Mouse (Mus musculus) midbrain, embryonic 16.5 days (tissue): Measurements from ENCODE around the gene Capn9. TPM values are rescaled to one million over a fixed set of nuclear protein-coding genes. Genes with fewer than 3 reads are reported as not detected.
A peak's percentile ranks its signal among the peaks of the same experiment; 100 is the strongest.

ENCODE experiments used
- ATAC-seq: fragments of 200-750 bp; cut with Nextera tagmentation; 2 replicates; pipeline ENCODE4 v1.8.0; 2017; ENCODE audit warnings: moderate TSS enrichment
- H3K27ac ChIP-seq: fragments of 300-500 bp; sonication (generic); 2 replicates; pipeline ENCODE4 v1.5.1; 2014; ENCODE audit warnings: mild to moderate bottlenecking, low read length, mixed read lengths
- H3K27me3 ChIP-seq: fragments of 300-500 bp; sonication (generic); 2 replicates; pipeline ENCODE4 v1.6.1; 2014; ENCODE audit warnings: low read depth, low read length, mixed read lengths; ENCODE audit not compliant: control insufficient read depth, insufficient read depth
- H3K36me3 ChIP-seq: fragments of 300-500 bp; sonication (generic); 2 replicates; pipeline ENCODE4 v1.6.1; 2014; ENCODE audit warnings: mild to moderate bottlenecking, low read length, moderate library complexity, mixed read lengths; ENCODE audit not compliant: control insufficient read depth, insufficient read depth
- H3K4me1 ChIP-seq: fragments of 300-500 bp; sonication (generic); 2 replicates; pipeline ENCODE4 v1.6.1; 2014; ENCODE audit warnings: mild to moderate bottlenecking, low read length, mixed read lengths; ENCODE audit not compliant: control insufficient read depth, insufficient read depth
- H3K4me2 ChIP-seq: fragments of 300-500 bp; sonication (generic); 2 replicates; pipeline ENCODE4 v1.6.1; 2014; ENCODE audit warnings: mild to moderate bottlenecking, low read length, mixed read lengths
- H3K4me3 ChIP-seq: fragments of 300-500 bp; sonication (generic); 2 replicates; pipeline ENCODE4 v1.5.1; 2014; ENCODE audit warnings: low read depth, mild to moderate bottlenecking, low read length, moderate library complexity, mixed read lengths
- H3K9ac ChIP-seq: fragments of 300-500 bp; sonication (generic); 2 replicates; pipeline ENCODE4 v1.6.1; 2014; ENCODE audit warnings: low read depth, low read length, mixed read lengths
- H3K9me3 ChIP-seq: fragments of 300-500 bp; sonication (generic); replicated peaks from 2 replicates; pipeline ENCODE4 v1.6.1; 2014; ENCODE audit warnings: mild to moderate bottlenecking, low read length, mixed read lengths; ENCODE audit not compliant: control insufficient read depth, poor library complexity, severe bottlenecking
- WGBS: fragments of 180-500 bp; shearing (Covaris S2); extraction: QIAGEN DNeasy Blood & Tissue Kit; methylation state at CpG from one replicate; pipeline ENCODE4 v1.1.7; 2014; 5-methylcytosine and 5-hydroxymethylcytosine counted together
- polyA plus RNA-seq: library from polyadenylated mRNA; unstranded; fragments of >200 nt; fragmentation: Nextera tagmentation; extraction: Ambion mirVana; gene quantifications from 2 replicates; pipeline ENCODE4 v1.2.1, GENCODE M21; 2015

The Capn9 gene
- polyA plus RNA-seq, 1 experiment from 2014 or later, result 0.20 TPM

DNA sequence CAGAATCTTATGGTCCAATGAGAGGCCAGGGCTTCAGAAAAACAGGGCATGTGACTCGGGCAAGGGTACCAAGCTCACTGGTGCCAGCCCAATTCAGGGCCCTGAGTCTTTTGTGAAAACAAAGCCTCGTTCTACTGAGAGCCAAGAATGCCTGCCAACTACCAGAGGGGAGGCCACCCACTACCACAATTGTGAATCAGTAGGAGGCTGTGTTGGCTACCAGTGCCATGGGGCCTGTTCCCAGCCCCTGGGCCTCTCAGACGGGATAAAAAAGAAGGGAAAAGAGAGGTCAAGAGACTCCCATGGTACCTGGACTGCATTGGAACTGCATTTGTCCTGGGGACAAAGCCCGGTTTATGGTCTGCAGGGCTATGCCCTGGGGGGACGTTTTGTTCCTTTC, 45.3 kb downstream of the Capn9 start:
- peak overlapping the region; percentile 68; the same call in 1 of the 2 replicates for H3K27ac ChIP-seq
- H3K36me3 ChIP-seq, result no peaks in the 10 kb centered on the region
- peak; percentile 77 for ATAC-seq
- H3K4me1 ChIP-seq, result no peaks in the 10 kb centered on the region
- no peaks in the 10 kb centered on the region for H3K9me3 ChIP-seq
- H3K27me3 ChIP-seq, result peaks cover 1% of the 10 kb centered on the region; the same call in 1 of the 2 replicates
- H3K9ac ChIP-seq, result no peak overlapping the region
- no peak overlapping the region for H3K4me3 ChIP-seq
- 39% methylated on average over 5 of the region's 5 CpGs for WGBS
- H3K4me2 ChIP-seq, result no peak overlapping the region

DNA sequence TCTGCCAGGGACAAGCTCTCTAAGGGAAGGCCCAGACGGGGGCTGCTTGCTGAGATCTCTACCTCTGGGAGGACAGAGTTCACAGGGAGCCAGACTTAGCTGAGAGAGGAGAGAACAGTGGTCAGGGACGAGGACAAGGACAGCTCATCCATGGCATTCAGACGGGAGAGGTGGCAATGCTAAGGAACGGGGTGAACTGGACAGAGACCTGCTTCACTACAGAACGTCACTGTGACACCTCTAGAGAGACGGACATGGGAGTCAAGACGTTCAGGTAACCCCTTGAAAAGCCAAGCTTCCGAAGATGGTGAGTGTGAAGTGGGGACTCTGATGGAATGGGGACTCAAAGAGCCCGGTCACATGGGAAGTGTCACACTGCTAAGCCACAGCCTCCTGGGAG, 50.3 kb downstream of the Capn9 start:
- Histone ChIP-seq H3K4me3 (no peak overlapping the region), H3K9ac (no peak overlapping the region), H3K4me2 (no peak overlapping the region), H3K27me3 (no peaks in the 10 kb centered on the region), H3K36me3 (no peaks in the 10 kb centered on the region), H3K4me1 (no peaks in the 10 kb centered on the region), H3K27ac (no peak overlapping the region), H3K9me3 (no peaks in the 10 kb centered on the region)
- ATAC-seq, result no peak
- WGBS, result 85% methylated on average over 9 of the region's 9 CpGs

DNA sequence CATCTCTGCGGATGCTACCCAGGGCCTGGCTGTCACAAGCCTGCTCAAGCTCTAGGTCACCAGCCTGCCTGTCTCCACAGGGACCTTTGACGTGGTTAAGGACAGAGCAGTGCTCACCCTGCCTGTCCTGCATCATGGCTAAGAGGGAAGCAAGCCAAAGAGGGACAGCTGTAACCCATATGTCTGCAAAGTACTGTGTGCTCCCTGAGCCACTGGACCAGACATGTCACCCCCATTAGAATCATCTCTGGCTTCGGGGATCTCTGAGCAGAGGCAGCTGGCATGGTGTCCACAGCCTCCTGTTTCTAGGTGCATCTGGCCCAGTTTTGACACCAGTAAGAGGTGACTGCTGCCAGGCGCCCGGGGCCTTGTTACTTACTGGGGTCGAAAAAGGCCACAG, 54.6 kb downstream of the Capn9 start:
- Histone ChIP-seq H3K4me2 (no peak overlapping the region), H3K27me3 (no peaks in the 10 kb centered on the region), H3K4me3 (no peak overlapping the region), H3K4me1 (no peaks in the 10 kb centered on the region), H3K36me3 (no peaks in the 10 kb centered on the region), H3K9me3 (no peaks in the 10 kb centered on the region), H3K27ac (no peak overlapping the region), H3K9ac (no peak overlapping the region)
- ATAC-seq, result no peak
- 87% methylated on average over 6 of the region's 6 CpGs for WGBS

DNA sequence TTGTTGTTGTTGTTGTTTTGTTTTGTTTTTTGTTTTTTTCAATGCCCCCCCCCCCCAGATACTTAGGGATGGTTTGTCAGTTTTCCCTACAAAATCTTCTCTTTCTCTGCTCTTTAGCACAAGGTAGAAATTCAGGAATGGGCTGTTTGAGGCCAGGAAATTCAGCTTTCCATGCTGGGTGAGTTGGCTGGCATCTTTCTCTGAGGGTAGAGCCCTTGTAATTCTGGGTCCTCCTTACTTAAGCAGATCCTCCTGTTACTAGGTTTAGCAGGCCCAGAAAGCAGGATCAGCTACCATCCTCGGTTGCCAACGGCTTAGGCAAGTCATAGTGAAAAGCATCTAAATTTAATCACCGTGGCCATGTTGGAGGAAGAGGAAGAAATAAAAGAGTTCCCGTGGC, 55.0 kb downstream of the Capn9 start:
- no peak overlapping the region for H3K4me3 ChIP-seq
- H3K4me1 ChIP-seq, result no peaks in the 10 kb centered on the region
- no peaks in the 10 kb centered on the region for H3K27me3 ChIP-seq
- H3K27ac ChIP-seq, result no peak overlapping the region
- H3K9me3 ChIP-seq, result no peaks in the 10 kb centered on the region
- no peak overlapping the region for H3K4me2 ChIP-seq
- H3K9ac ChIP-seq, result no peak overlapping the region
- 62% methylated on average over 4 of the region's 4 CpGs for WGBS
- H3K36me3 ChIP-seq, result no peaks in the 10 kb centered on the region
- ATAC-seq, result no peak

DNA sequence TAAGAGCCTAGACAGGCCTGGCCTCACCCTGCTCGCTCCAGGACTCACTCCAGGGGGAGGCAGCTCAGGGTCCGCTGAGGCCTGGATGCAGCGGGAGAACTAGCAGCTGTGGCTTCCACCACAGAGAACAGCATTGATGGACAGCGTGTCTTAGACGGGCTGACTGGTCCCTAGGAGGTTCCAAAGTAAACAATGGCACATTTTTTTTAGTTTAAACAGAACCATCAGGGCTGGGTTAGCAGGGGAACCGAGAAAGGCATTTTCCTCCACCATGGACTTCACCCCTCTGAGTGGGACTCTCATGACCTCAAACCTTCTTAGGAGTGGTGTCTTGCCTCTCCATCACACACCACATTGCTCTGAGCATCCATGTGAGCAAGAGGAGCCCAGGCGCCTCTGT, 56.1 kb downstream of the Capn9 start:
- H3K9me3 ChIP-seq, result no peaks in the 10 kb centered on the region
- no peak for ATAC-seq
- WGBS, result 45% methylated on average over 7 of the region's 7 CpGs
- H3K4me3 ChIP-seq, result no peak overlapping the region
- no peaks in the 10 kb centered on the region for H3K4me1 ChIP-seq
- no peak overlapping the region for H3K27ac ChIP-seq
- H3K27me3 ChIP-seq, result no peaks in the 10 kb centered on the region
- H3K36me3 ChIP-seq, result peaks cover 4% of the 10 kb centered on the region
- H3K4me2 ChIP-seq, result no peak overlapping the region
- no peak overlapping the region for H3K9ac ChIP-seq

DNA sequence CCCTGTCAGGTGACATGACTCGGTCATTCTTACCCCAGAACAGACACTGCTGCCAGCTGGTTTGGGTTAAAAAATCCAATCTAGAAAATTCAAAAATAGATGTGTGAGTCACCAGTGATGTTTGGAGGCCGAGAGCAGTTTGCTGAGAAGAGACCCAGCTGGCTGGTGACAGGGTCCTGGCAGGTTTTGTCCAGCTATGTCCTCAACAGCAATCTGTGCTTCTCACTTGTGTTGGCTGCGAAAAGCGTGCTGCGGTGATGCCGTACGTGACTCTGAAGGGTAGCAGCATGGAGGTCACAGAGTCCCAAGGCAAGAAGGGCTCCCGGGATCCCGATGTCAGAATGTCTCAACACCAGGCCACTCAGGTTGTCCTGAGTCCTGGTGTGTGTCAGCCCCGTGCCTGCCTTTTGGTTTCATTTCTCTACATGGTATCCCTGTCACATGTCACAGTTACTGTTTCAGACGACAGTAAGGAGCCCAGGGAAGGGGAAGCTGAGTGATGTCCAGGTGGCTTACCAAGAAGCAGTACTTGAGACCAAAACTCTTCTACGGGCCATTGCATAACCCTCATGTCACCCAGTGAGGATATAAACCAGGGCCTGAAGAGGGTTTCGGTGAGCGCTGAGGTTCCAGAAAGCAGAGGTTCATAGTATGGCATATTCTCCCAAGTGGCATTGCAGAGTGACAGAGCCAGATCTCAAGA, 57.2 kb downstream of the Capn9 start:
- H3K9ac ChIP-seq, result no peak overlapping the region
- WGBS, result 90% methylated on average over 14 of the region's 14 CpGs
- H3K27me3 ChIP-seq, result no peaks in the 10 kb centered on the region
- no peak overlapping the region for H3K4me3 ChIP-seq
- H3K4me2 ChIP-seq, result no peak overlapping the region
- H3K9me3 ChIP-seq, result no peaks in the 10 kb centered on the region
- no peak for ATAC-seq
- no peaks in the 10 kb centered on the region for H3K4me1 ChIP-seq
- peaks cover 9% of the 10 kb centered on the region for H3K36me3 ChIP-seq
- H3K27ac ChIP-seq, result no peak overlapping the region

DNA sequence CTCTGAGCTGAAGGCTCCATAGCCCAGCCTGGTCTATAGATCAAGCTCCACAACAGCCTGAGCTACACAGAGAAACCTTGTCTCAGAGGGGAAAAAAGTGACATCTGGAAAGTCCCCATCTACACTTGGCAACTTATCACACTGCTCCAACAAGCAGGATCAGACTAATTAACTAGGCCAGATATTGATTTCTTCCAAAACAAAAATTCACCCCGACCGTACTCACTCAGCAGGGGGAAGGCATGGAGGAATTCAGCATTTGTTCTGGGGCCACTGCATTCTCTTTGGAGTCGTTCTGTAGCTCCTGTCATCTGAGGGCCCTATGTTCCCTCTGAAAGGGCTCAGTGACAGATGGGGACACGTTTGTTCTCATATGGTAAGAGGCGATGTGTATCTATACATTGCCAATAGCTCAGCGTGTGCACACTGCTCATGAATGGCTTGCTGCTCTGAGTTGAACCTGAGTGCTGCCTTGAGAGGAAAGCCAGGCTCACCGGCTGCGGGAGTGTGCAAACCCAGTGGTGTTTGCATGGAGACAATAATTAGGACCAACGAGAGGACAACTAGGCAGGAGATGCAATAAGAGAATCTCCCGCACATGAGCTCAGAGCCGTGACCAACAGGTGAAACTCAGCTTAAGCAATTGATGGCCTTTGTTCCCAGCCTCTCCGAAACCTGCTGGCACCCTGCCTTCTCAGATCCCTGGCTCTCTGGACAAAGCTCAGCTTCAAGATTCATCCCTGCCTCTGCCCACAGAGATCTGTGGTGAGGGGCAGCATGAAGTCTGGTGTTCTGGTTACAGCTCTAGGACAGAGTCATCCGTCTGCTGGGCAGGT, 58.7 kb downstream of the Capn9 start:
- Histone ChIP-seq H3K27me3 (no peaks in the 10 kb centered on the region), H3K4me3 (no peak overlapping the region), H3K4me1 (no peaks in the 10 kb centered on the region), H3K4me2 (no peak overlapping the region), H3K27ac (no peak overlapping the region), H3K9me3 (no peaks in the 10 kb centered on the region), H3K36me3 (peaks cover 16% of the 10 kb centered on the region), H3K9ac (no peak overlapping the region)
- WGBS, result 66% methylated on average over 13 of the region's 13 CpGs
- no peak for ATAC-seq

DNA sequence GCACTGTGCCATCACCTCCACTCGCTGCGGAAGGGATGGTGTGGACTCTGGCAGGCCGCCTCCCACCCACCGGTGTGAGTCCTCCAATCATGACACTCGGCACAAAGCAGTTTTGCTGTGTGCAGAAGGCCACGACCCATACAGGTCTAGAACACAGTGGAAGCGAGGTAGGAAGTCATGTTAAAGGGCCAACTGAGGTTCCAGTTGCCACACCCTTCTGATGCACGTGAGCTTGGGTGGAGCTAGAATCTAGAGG, 59.3 kb downstream of the Capn9 start:
- no peaks in the 10 kb centered on the region for H3K27me3 ChIP-seq
- H3K9ac ChIP-seq, result no peak overlapping the region
- no peaks in the 10 kb centered on the region for H3K9me3 ChIP-seq
- no peak overlapping the region for H3K4me3 ChIP-seq
- no peak overlapping the region for H3K27ac ChIP-seq
- ATAC-seq, result no peak
- no peaks in the 10 kb centered on the region for H3K4me1 ChIP-seq
- H3K4me2 ChIP-seq, result no peak overlapping the region
- peaks cover 16% of the 10 kb centered on the region for H3K36me3 ChIP-seq
- 89% methylated on average over 8 of the region's 8 CpGs for WGBS

DNA sequence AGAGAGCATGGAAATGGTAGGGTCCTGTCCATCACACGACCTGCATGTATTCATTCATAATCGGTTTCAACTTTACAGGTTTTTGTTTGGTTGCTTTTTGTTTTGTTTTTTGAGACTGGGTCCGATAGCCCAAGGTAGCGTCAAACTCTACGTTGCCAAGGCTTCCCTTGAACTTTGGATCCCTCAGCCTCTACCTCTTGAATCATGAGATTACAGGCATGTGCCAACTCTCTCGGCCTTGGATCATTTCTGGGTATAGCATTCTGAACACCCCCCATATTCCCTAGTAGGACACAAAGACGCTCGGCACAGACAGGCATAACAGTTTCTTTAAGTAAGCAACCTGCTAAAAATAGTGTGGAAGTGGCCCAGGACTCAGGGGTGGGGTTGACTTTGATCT, 65.7 kb downstream of the Capn9 start:
- WGBS, result 97% methylated on average over 8 of the region's 8 CpGs
- no peak overlapping the region for H3K27ac ChIP-seq
- no peak overlapping the region for H3K4me3 ChIP-seq
- no peak for ATAC-seq
- H3K36me3 ChIP-seq, result peaks cover 18% of the 10 kb centered on the region
- H3K27me3 ChIP-seq, result no peaks in the 10 kb centered on the region
- peaks cover 7% of the 10 kb centered on the region for H3K4me1 ChIP-seq
- H3K4me2 ChIP-seq, result no peak overlapping the region
- H3K9ac ChIP-seq, result no peak overlapping the region
- no peaks in the 10 kb centered on the region for H3K9me3 ChIP-seq
